Mouse (Mus musculus) adrenal gland, adult (tissue): ENCODE measurements around the gene Gm47969.

Experiments
- DNase-seq, 2 experiments: peaks; one replicate each; pipeline ENCODE4 v3.0.0; 2022 to 2023; ENCODE audit warnings: low spot score in 1 of 2; ENCODE audit not compliant: inconsistent age in 2 of 2

Gm47969 gene

DNA sequence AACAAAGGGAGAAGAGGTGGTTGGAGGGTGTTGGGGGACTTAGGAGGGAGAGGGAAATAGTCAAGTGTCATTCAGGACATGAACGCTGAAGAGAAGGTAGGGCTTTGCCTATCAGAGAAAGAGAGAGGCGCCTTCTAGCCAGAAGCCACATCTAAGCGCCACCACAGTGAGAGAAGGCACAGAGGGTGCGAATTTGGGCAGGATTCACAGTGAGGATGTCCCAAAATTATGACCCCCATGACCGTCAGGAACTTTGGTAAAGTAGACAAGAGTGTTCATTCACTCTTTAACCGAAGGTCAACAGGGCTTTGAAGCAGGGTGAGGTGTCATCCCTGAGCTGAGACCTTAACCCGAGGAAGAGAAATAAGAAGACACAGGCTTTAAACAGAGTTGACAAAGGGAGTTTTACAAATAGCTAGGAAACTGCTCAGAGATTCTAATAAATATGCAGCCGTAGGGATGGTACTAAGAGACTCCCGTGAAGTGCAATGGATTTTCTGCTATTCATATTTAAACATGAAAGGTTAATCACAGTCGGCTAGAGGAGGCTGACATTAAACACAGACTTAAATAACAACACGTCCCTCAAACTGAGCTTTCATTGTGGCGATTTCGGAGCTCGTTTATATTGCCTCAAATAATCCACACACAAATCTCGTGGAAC is 30.9 kb downstream of the Gm47969 start:
- no peak for DNase-seq

- peak in 1 of 2 experiments; percentile 69 for DNase-seq
Observed at GRCm38 (mm10) chr1:83076190-83076917, 31.6 kb downstream of the Gm47969 start.

DNA sequence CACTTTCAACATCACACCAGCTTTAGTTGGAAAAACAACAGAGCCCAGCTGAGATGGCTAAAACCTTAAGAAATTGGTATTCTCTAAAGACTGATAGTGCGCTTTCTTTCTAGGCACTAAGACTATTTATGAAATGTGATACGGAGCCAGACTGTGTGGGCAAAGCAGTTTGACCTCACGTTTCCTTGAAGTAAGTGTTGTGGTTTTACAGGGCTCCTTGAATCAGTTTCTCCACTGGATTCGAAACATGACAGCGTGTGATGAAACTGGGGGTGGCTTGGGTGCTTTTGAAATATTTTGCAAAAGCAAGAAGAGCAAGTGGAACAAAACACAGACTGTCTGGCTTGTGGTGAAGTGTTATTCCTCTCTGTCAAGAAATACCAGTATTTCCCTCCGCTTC is 32.3 kb downstream of the Gm47969 start:
- DNase-seq: no peak

DNA sequence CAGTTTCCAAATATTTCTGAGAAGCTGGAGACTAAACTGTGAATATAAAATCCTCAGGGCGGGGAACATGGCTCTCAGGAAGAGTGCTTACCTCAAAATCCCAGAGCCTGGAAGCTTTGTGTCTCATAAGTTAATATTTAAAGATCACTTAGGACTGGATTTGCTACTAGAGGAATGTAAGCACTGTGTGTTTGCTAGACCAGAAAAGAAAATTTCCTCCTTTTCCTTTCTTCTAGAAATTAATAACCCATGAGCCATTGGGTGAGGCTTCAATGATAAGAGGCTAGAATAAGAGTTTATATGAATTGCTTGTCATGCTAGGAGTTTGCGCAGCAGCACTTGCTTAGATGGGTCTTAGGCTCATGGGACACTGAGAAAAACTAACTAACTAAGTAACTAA is 40.1 kb downstream of the Gm47969 start:
- no peak for DNase-seq

- no peak for DNase-seq
Observed at GRCm38 (mm10) chr1:83091268-83091667, 46.5 kb downstream of the Gm47969 start.
